Mouse (Mus musculus) erythroblast, embryonic 14.5 days (primary cell): ENCODE data around the gene Calhm1. TPM values are rescaled to one million over a fixed set of nuclear protein-coding genes. Genes with fewer than 3 reads are reported as not detected.

Experiments
- H3K27me3 ChIP-seq: 2 replicates; pipeline ENCODE4 v1.6.1; 2012; ENCODE audit warnings: inconsistent platforms; ENCODE audit not compliant: control insufficient read depth
- H3K36me3 ChIP-seq: 2 replicates; pipeline ENCODE4 v1.6.1; 2012; ENCODE audit warnings: mild to moderate bottlenecking, inconsistent platforms; ENCODE audit not compliant: control insufficient read depth
- H3K4me1 ChIP-seq: 2 replicates; pipeline ENCODE4 v1.6.1; 2012; ENCODE audit warnings: inconsistent platforms; ENCODE audit not compliant: control insufficient read depth
- H3K4me3 ChIP-seq: replicated peaks from 2 replicates; pipeline ENCODE3; 2012; ENCODE audit warnings: moderate library complexity, mild to moderate bottlenecking, inconsistent platforms
- H3K9me3 ChIP-seq: 2 replicates; pipeline ENCODE4 v1.6.1; 2012; ENCODE audit warnings: low read length, inconsistent platforms, mixed read lengths; ENCODE audit not compliant: control insufficient read depth
- GATA1 ChIP-seq: IDR thresholded peaks from 2 replicates; pipeline ENCODE4 v1.6.1; 2012; ENCODE audit warnings: low read length, inconsistent platforms, mixed read lengths
- TAL1 ChIP-seq: IDR thresholded peaks from 3 replicates; pipeline ENCODE4 v1.6.1; 2012; ENCODE audit warnings: low read length, inconsistent platforms, mixed read lengths
- polyA plus RNA-seq: library from polyadenylated mRNA; stranded (reverse); fragments of >175 nt; gene quantifications from 2 replicates; pipeline ENCODE4 v1.2.3, GENCODE M21; 2012

Gene Calhm1
- polyA plus RNA-seq: not detected in 2 replicates

GRCm38 (mm10) chr19:47144154-47144553 lies at the start of gene Calhm1:
TSS of gene Calhm1 (minus strand) at chr19:47144254.
- H3K27me3 ChIP-seq: peaks cover 5% of the 10 kb centered on the region
- TF ChIP-seq TAL1 (no peak), GATA1 (no peak)
- H3K9me3 ChIP-seq: no peaks in the 10 kb centered on the region
- H3K4me1 ChIP-seq: no peaks in the 10 kb centered on the region
- no peak within 1 kb of the TSS for H3K4me3 ChIP-seq
- no peaks in the 10 kb centered on the region for H3K36me3 ChIP-seq

GRCm38 (mm10) chr19:47192158-47192557 lies 48.1 kb upstream of the Calhm1 start:
- Histone ChIP-seq H3K4me1 (no peaks in the 10 kb centered on the region), H3K9me3 (no peaks in the 10 kb centered on the region), H3K36me3 (no peaks in the 10 kb centered on the region), H3K27me3 (no peaks in the 10 kb centered on the region), H3K4me3 (no peak overlapping the region)
- TF ChIP-seq TAL1 (no peak), GATA1 (no peak)

- Histone ChIP-seq H3K4me3 (no peak overlapping the region), H3K36me3 (no peaks in the 10 kb centered on the region), H3K27me3 (no peaks in the 10 kb centered on the region; the same call in none of the 2 replicates), H3K9me3 (no peaks in the 10 kb centered on the region), H3K4me1 (no peaks in the 10 kb centered on the region)
- TF ChIP-seq TAL1 (no peak), GATA1 (no peak)
These were observed 44.6 kb upstream of the Calhm1 start for GRCm38 (mm10) chr19:47188515-47189128.

GRCm38 (mm10) chr19:47186514-47187275 lies 42.6 kb upstream of the Calhm1 start:
- Histone ChIP-seq H3K4me3 (no peak overlapping the region), H3K9me3 (peaks cover 5% of the 10 kb centered on the region), H3K4me1 (no peaks in the 10 kb centered on the region), H3K27me3 (peaks cover 4% of the 10 kb centered on the region), H3K36me3 (no peaks in the 10 kb centered on the region)
- TF ChIP-seq TAL1: no peak
- no peak for TF ChIP-seq GATA1

DNA sequence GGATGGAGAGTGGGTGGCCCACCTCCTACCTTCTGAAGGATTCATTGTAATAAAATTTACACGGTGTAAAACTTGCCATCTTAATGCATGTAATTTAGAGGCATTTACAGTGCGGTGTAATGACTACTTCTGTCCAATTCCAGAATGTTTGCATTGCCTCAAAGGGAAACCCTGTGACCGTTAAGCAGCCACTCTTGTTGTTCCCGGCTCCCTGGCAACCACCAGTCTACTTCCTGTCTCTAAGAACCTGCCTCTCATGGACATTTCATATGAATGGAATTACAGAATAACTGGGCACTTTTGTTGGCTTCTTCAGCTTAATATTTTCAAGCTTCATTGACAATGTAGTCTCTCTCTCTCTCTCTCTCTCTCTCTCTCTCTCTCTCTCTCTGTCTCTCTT lies 40.7 kb upstream of the Calhm1 start:
- Histone ChIP-seq H3K27me3 (peaks cover 21% of the 10 kb centered on the region), H3K4me1 (no peaks in the 10 kb centered on the region), H3K4me3 (no peak overlapping the region), H3K36me3 (no peaks in the 10 kb centered on the region), H3K9me3 (peaks cover 8% of the 10 kb centered on the region)
- TF ChIP-seq GATA1 (no peak), TAL1 (no peak)

- Histone ChIP-seq H3K4me3 (no peak overlapping the region), H3K27me3 (peaks cover 26% of the 10 kb centered on the region), H3K4me1 (no peaks in the 10 kb centered on the region), H3K36me3 (no peaks in the 10 kb centered on the region), H3K9me3 (peaks cover 8% of the 10 kb centered on the region)
- TF ChIP-seq GATA1: no peak
- no peak for TF ChIP-seq TAL1
These were observed 40.2 kb upstream of the Calhm1 start for GRCm38 (mm10) chr19:47184221-47184620.

- Histone ChIP-seq H3K27me3 (peaks cover 59% of the 10 kb centered on the region), H3K4me1 (no peaks in the 10 kb centered on the region), H3K36me3 (no peaks in the 10 kb centered on the region), H3K9me3 (peaks cover 8% of the 10 kb centered on the region), H3K4me3 (no peak overlapping the region)
- TF ChIP-seq TAL1 (no peak), GATA1 (no peak)
These were observed 36.0 kb upstream of the Calhm1 start for GRCm38 (mm10) chr19:47180011-47180410.

DNA sequence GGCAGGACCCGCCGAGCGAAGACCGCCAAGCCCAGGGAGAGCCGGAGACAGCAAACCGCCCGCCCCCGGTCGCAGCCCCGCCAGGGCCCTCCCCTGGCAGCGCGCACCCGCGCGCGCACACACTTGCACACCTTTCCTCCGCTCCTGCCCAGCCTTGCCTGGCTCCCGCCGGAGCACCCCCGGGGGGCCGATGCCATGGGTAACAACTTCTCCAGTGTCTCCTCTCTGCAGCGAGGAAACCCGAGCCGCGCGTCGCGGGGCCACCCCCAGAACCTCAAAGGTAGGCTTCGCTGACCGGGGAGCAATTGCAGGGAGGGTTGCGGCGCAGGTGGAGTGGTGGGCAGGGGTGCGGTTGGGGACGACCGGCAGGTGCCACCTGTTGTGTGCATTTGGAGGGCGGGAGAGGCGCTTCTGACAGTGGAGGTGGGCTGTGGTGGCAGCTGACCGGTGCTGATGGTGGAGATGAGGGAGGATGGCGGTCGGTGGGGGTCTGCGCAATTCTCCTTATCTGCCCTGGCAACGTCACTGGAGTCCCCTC lies 35.3 kb upstream of the Calhm1 start:
- Histone ChIP-seq H3K4me1 (no peaks in the 10 kb centered on the region), H3K36me3 (no peaks in the 10 kb centered on the region), H3K9me3 (peaks cover 8% of the 10 kb centered on the region), H3K27me3 (peaks cover 59% of the 10 kb centered on the region), H3K4me3 (peak overlapping the region; percentile 16)
- TF ChIP-seq TAL1 (no peak), GATA1 (no peak)
